Mouse (Mus musculus) erythroblast, embryonic 14.5 days (primary cell): ENCODE data around the gene Plekho1.

Experiments used
- GATA1 ChIP-seq: IDR thresholded peaks from 2 replicates; pipeline ENCODE4 v1.6.1; 2012; ENCODE audit warnings: low read length, inconsistent platforms, mixed read lengths
- TAL1 ChIP-seq: IDR thresholded peaks from 3 replicates; pipeline ENCODE4 v1.6.1; 2012; ENCODE audit warnings: low read length, inconsistent platforms, mixed read lengths

GRCm38 (mm10) chr3:96032652-96033017 lies 36.8 kb upstream of the Plekho1 start:
- no peak for TF ChIP-seq TAL1
- no peak for TF ChIP-seq GATA1
